Mouse (Mus musculus): ENCODE results near the gene Hdac9. TPM values are rescaled to one million over a fixed set of nuclear protein-coding genes. Genes with fewer than 3 reads are reported as not detected.
"Not testable (repeated sequence)": the region's sequence is repeated elsewhere in the genome, so short reads cannot be mapped to it uniquely, and the experiment has no call there.

Gene Hdac9
- total RNA-seq, 1 experiment from 2014 or later = 0.88 TPM

DNA sequence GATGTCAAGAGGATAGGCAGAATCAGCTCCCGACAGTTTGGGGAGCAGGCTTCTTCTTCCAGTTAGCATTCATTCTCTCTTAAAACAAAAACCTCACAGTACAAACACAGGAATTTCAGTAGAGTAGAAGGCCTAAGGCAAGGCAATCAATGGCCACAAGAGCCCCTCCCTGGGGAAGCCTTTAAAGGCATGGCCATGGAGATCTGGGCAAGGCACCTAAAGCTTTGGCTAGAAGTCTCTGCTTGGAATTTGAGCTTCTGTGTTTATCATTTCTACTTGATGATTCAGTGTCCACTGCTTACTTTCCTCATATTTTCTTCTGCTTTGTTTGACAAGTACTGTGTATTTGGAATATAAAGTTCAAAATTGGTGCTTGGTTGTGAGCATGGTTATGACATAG lies 429.2 kb downstream of the Hdac9 start:
- DNase-seq = no peak

DNA sequence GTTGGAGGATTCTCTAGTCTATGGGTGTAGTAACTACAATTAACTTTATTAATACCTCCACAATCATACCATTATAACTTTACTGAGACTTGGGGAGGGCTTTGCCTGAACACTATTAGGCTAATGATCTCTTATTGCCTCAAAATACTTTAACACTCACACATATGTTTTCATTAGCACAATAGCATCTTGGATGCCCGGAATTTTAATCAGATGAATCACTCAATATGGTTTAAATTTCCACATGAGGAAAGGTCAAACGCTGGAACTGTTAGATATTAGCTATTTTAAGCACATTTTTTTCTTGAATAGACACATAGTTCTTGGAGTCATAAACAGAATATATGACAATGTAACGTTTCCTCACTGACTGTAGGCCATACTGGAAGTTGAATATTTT lies 429.9 kb downstream of the Hdac9 start:
- DNase-seq = no peak

DNA sequence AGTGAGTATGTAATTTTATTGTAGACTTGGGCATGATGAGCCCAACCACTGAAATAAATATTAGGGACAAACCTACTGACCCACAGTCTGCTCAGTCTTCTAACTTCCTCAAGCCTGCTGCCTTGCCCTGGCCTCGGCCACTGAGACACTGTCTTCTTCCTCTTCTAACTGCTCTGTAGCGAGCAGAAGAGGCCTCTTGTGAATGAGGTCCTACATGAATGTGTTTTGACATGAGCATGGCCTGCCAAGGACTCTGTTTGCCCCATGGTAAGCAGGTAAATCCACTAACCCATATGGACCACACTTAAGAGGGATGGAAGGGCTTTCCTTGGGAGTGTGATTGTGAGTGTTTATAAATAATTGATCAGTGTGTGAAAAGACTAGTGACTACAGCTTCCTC lies 430.9 kb downstream of the Hdac9 start:
- DNase-seq = no peak

DNA sequence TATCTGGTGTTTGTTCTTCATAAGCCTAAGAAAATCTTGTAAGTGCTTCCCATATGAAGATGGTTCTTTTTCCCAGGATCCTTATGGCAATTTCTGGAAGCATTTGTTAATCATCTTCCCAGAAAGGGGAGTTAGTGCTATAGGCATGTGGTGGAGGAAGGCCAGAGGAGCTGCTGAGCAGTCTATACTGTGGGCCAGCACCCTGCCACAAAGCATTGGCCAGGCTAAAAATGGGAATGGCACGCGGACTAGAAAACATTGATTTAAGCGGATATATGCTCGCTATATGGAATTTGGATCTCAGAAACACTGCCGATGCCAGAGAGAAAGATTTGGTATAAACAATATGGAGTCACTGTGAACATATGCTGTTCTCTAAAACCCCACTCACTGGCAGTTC lies 435.2 kb downstream of the Hdac9 start:
- no peak for DNase-seq

DNA sequence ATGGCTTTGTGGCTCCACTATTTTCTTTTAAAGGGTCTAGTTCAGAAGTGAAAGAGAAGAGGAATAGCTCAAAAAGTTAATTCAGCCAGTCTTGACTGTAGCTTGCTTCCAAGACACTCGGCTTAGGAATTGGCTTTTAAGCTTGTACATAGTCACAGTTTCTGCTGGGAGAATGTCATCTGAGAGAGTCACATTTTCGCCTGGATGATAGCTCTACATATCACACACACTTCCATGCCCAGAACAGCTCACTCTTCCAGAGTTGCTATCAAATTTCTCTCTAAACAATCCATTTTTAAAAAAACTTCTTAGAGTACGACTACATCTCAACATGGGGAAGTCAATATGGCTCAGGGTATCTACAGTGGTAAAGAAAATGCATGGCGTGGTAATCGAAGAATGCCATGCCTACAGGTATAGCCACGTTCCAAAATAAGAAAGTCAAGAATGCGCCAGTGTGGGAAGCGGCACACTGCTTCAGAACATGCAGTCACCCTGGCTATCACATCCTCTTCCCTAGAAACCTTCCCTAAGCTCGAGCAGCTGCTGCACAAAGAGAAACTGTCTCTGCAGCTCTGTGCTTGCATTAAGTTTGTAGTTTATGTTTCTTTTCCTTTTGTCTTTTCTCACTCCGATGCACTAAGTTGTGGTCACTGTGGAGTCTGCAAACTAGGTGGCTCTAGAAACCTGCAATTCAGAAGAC lies 443.8 kb downstream of the Hdac9 start:
- no peak for DNase-seq

DNA sequence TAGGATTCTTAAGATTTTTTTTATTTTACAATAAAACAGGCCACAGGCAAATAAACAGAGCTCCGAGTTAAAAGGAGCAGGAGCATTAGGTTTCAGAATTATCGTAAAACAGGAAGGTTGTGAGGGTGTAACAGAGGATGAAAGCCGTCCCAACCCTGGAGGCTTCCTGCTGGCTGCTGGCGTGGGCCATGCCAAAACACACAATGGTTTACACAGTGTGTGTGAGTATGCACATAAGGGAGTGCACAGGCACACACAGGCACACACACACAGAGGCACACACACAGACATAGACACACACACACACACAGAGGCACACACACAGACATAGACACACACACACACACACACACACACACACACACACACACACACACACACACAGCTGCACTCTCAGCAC lies 444.4 kb downstream of the Hdac9 start:
- DNase-seq = no peak

DNA sequence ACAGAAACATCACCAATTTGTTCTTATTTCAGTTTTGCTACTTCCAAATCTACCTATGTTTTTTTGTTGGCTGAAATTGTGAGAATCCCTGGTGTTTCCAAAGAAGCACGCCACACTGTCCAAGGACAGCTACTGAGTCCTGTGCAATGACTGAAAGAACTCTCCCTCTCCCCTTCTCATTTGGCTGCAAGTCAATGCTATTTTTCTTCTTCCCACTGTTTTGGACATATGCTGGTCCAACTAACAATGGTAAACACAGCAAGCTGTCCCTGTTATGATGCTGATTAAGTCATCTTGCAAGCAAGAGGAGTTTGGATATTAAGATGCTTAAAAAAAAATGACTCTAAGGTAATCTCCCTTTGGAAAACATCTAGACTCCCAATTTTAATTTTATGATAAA lies 455.2 kb downstream of the Hdac9 start:
- no peak for DNase-seq

DNA sequence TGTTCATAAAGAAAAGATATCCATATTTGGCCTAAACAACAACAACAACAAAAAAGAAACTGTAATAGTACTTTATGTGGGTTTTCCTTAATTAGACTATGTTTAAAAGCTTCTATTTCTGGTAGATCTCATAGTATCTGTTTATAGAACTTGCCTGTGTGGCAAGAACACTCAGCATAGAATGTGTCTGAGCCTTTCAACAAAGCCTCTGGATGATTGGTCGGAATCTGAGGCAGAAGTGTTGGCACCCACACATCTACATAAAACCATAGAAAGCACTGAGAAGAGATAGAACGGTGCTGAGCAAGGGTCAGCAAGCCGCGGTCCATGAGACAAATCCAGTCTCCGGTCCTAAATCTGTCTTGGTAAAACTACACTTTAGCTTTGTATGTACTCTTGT lies 464.3 kb downstream of the Hdac9 start:
- DNase-seq = no peak

DNA sequence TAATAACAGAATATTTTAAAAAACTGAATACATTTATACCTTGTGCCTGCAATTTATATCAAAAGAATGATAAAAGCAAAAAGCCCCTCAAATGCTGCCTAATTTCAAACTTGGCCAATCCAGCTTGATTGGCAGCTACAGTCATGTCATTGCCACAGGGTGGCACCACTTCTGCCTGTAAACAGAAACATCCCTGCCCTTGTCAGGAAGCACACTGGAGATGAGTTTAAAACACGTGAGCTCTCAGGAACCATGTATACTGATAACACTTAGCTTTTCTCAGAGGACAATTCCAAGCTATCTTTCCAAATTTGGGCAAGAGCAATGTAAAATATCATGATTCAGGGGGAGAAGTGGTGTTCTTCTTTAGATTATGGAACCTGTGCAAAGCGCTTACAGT lies 465.7 kb downstream of the Hdac9 start:
- no peak for DNase-seq

DNA sequence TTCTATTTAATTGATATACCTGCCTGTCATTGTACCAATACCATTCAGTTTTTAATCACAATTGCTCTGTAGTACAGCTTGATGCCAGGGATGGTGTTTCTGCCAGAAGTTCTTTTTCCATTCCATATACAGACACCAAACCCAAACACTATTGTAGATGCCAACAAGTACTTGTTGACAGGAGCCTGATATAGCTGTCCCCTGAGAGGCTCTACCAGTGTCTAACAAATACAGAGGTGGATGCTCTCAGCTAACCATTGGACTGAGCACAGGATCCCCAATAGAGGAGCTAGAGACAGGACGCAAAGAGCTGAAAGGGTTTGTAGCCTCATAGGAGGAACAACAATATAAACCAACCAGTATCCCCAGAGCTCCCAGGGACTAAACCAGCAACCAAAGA lies 472.2 kb downstream of the Hdac9 start:
- not testable (repeated sequence) for DNase-seq

DNA sequence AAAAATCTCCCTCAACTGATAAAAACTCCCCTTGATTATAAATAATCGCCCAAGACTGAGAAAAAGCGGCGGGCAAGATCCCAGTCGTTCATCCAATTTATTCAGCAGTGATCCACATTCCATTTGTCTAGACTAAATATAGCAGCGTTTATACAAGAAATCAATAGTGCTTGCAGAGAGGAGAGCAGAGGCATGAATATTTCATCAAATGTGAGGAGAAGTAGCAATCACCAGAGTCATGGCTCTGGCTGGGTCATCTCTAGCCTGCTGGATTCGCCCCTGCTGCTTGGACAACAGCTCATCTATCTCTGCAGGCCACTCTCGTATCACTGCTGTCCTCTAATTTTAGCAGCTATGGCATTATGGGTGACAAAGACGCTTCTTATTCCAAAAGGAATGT lies 476.0 kb downstream of the Hdac9 start:
- no peak for DNase-seq

DNA sequence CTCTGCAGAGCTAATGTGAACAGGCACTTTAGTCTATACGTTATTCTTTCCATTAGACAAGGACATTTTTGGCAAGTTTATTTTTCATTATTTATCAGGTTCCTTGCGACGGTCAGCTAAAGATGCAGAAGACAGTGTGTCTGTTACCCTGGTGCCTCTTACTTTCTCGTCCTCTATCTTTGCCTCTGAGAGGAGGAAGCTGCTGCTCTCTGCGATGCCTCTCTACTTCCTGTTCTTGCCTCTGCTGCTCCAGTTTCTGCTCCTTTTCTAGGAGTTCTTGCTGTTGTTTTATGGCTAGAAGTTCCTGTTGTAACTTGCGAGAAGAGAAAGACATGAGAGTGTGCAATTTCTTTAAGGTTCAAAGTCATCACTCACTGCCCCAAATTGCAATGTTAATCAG lies 484.0 kb downstream of the Hdac9 start:
- DNase-seq = no peak

DNA sequence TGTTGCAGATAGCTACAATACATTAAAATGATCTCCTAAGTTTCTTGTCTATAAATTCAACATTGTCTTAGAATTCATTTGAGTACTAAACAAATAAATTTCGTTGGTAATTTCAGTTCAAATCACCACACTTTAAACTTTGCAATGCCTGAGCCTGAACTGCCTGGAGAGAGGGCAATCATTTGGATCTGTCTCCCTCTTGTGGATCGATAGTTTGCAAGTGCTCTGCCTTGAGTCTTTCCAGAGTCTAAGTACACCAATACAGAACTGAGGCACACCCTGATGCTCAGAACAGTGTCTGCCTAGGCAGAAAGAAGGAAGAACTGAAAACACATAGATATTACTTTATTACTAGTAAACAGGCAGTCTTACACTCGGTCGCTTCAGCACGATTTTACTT lies 484.4 kb downstream of the Hdac9 start:
- DNase-seq = no peak

DNA sequence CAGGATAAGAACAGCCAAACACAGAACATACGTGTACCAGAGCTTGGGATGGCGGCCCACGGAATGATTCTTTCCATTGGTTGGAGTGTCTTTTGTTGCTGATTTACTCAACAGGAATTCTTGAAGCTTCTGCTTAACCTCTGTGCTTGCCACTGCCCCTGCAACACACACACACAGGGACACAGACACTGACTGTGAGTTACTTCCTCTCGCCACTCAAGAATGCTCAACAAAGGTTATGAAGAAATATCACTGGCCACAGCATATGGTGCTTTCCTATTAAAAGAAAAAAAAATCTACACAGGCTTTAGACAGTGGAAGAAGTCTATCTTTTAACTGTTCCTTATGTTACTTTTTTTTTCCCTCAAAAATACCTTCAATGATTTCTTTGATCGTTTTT lies 485.1 kb downstream of the Hdac9 start:
- DNase-seq = no peak

DNA sequence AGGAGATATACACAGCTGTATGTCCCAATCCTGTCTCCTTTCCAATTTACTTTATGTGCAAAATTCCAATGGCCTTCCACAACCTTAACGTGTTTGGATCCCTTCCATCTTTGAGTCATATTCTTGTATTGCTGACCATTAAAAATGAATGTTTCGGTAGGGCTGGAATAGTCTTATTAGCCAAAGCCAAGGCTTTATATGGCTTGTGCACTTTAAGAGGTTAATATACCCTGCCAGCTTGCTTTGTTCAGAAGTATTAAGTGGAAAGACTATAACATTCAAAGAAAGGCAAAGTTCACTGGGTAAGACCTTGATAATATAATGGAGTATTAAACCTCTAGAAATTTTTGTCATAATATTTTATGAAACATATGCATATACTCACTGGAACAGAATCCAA lies 491.4 kb downstream of the Hdac9 start:
- no peak for DNase-seq

DNA sequence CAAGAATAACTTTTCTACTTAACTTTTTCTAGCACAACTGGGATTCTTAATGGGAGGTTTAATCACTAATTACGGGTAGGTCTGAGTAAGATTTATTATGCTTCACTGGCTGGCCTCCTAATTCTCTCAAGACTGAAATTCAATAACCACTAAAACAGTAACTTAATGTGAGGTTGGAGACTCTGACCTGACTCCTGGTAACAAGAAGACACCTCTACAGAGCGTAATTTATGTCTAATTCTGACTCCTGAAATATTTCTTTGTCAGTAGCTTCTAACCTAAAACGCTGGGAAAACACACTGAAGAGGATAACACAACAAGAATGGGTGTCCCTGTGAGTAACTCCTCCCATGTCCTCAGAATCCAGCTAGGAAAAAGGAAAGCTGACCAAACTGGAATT lies 508.8 kb downstream of the Hdac9 start:
- DNase-seq = no peak

DNA sequence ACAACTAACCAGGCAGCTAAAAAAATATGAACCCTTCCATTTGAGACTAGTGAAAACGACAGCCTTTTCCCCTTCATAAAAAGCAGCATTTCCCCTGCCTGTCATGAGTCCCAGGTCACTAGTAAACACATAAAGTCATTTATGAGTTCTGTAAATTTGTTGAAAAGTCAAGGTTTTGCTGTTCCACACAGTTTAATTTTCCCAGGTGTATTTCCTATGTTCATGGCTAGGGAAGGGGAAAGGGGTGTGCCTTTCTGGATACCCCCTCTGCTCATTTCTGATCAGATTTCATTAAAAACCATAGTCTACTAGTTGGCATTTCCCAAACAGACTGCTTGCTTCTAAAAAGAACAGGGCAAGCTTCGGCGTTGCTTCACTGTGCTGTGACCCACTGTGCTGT lies 509.8 kb downstream of the Hdac9 start:
- no peak for DNase-seq

DNA sequence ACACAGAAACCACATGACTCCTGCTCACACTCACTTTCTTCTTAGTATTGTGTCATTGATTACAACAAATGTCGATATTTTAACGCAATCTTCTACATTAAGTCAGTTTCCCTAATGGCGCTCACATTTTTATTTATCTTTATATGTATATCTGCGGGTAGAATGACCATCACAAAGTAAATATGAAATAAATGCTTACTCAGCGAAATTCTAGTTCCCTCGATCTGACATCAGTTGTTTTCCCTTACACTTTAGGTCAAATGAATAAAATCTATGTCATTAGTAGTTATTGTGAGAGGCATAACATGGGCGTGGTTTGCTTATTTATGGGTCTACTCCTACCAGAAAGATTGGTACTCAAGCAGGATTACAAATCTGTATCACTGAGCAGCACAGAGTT lies 514.8 kb downstream of the Hdac9 start:
- no peak for DNase-seq

DNA sequence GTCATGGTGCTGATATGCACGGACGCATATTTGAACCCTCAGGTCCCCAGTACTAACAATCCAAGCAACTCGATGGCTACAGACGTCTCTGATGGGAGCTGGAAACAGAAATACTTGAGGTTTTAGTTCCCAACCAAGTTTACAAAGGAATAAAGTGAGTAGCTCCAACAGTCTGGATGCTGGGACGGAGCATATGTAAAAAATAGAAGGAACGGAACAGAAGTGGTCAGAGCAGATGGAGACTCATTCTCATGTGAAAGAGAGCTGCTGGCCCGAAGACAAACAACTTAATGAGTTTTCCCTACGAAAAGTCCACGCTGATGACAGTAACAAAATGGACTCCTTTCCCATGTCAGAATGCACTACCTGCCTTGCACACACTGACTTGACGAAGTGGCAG lies 518.3 kb downstream of the Hdac9 start:
- DNase-seq = no peak

DNA sequence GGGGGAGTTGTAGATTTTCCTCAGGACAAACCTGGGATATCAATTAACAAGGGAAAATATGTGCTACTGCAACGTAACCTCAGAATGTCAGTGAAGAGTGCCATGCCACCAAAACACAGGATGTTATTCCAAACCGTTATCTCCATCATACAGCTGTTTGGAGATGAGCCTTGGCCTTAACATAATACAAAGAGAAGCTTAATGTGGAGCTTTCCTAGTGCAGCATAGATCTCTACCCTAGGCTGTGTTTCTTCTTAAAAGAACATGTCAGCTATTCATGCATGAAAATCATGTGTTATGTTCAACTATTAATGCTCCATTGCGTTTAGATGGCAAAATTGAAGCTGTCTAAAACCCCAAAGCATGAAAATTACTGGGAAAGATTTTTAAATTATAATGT lies 522.6 kb downstream of the Hdac9 start:
- DNase-seq = no peak

DNA sequence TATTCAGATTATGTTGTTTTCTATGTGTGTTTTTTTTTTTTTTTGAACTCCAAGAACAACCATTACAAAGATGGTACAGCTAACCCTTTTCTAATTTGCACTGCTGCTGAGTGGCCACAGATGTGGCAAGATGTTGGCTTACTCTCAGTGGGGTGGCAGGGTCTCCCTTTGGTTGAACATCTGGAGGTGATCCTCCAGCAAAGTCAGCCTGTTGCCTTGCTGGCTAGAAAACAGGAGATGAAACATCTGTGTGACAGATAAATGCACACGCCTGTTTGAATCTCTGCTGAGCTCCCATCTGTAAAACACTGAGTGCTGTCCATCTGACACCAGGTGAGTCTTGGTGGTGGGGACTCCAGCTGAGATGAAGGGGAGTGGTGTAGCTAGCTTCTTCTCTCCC lies 537.2 kb downstream of the Hdac9 start:
- DNase-seq = no peak

DNA sequence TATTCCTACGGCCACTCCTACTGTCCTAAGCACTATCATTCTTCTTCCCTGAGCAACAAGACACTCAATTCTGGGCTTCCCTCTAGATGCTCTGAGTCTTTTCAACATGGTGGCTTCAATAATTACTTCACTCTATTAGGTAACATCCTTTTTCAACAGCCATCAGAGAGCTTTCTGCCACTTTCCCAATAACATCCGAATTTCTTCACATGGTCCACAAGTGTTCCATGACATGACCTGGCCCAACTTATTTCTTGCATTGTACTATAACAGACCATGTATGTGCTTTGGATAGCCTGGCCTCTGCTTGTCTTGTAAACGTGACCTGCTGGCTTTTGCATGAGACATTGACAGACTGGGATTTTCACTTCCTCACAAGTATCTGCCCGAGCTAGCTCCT lies 538.3 kb downstream of the Hdac9 start:
- DNase-seq = no peak

DNA sequence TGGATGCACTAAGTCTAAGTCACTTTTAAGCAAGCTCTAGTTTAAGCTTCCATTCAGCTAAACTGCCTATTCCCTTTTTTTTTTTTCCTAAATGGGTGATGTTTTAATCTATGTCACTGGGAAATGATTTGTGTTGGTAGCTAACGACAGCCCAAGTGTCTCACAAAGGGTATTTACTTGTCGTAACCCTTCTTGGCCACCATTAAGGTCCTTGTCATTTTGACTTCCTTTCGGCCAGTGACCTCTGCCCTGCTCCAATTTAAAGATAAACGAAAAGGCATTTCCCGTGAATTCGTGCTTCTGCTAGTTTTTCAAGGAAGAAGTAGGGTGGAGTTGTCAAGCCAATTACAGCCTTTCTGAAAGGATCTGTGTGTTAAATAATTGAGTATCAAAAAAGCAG lies 565.0 kb downstream of the Hdac9 start:
- DNase-seq = no peak

DNA sequence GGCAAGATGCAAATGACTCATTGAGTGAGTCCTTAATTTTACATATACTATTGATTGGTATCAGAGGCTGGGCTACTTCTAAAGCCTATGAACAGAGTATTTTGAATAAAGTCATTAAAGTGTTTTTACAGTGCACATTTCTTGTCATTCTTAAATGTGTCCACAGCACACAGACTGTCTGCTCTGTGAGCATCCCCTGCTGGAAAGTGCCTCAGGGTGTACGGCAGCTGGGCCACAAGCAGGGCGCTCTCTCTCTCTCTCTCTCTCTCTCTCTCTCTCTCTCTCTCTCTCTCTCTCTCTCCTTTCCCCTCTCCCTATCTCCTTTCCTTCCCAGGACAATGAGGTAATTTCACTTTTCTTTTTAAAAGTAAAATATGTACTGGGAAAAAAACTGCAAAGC lies 569.4 kb downstream of the Hdac9 start:
- no peak for DNase-seq

DNA sequence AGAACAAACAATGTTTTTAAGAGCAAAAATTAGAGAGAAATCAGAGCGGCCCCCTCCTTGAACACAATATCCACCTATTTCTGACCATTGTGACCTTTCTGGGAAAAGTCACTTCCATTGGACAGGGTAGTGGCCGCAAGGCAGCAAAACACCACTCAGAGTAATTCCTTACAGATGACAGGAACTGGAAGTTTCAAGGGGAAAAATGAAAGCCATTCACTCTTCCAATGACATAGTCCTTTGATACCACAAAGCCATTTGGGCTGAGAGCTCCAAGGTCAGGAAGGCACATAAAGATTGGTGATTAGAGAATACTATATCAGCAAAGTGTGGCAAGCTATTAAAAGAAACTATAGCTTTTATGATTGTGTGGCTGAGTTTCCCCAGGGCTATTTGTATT lies 574.1 kb downstream of the Hdac9 start:
- DNase-seq = no peak
